Mouse (Mus musculus): Measurements from ENCODE around the gene Mink1.
"Not testable (repeated sequence)": the region's sequence is repeated elsewhere in the genome, so short reads cannot be mapped to it uniquely, and the experiment has no call there.

Mink1 gene

GRCm38 (mm10) chr11:70544496-70544895 lies 18.2 kb upstream of the Mink1 start:
- in situ Hi-C loops (cut with MboI; ENCODE audit: unreplicated experiment in 2 of 2), result loop anchor here (10.0 kb wide), 2 partner anchors 50 to 60 kb away; no protein-coding TSS in a partner anchor

DNA sequence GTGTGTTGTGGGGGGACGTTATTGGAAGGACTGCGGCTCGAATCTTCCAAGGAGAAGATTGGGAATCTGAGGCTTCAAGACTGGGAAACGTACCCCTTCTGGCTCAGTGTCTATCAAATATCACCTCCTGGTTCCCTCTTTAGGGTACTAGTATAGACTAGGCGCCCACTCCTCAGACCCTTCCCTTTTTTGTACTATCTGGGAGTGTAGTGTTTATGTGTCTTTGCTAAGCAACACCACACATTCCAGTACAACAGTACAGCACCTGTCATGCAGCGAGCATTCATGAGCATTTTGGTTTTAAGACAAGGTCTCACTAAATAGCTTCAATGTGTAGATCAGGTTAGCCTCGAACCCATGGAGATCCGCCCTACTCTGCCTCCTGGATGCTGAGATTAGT lies 11.2 kb upstream of the Mink1 start:
- in situ Hi-C loops (cut with MboI; ENCODE audit: unreplicated experiment in 2 of 2), result no loop called here

GRCm38 (mm10) chr11:70553940-70554339 lies 8.7 kb upstream of the Mink1 start:
- in situ Hi-C loops (cut with MboI; ENCODE audit: unreplicated experiment in 2 of 2), result no loop called here

GRCm38 (mm10) chr11:70557545-70557944 lies 5.1 kb upstream of the Mink1 start:
- in situ Hi-C loops (cut with MboI; ENCODE audit: unreplicated experiment in 2 of 2), result no loop called here

GRCm38 (mm10) chr11:70561937-70562286 lies 769 bp upstream of the Mink1 start:
- in situ Hi-C loops (cut with MboI; ENCODE audit: unreplicated experiment in 2 of 2), result no loop called here

- in situ Hi-C loops (cut with MboI; ENCODE audit: unreplicated experiment in 2 of 2), result no loop called here
Observed at GRCm38 (mm10) chr11:70562995-70563469, 351 bp downstream of the Mink1 start.

DNA sequence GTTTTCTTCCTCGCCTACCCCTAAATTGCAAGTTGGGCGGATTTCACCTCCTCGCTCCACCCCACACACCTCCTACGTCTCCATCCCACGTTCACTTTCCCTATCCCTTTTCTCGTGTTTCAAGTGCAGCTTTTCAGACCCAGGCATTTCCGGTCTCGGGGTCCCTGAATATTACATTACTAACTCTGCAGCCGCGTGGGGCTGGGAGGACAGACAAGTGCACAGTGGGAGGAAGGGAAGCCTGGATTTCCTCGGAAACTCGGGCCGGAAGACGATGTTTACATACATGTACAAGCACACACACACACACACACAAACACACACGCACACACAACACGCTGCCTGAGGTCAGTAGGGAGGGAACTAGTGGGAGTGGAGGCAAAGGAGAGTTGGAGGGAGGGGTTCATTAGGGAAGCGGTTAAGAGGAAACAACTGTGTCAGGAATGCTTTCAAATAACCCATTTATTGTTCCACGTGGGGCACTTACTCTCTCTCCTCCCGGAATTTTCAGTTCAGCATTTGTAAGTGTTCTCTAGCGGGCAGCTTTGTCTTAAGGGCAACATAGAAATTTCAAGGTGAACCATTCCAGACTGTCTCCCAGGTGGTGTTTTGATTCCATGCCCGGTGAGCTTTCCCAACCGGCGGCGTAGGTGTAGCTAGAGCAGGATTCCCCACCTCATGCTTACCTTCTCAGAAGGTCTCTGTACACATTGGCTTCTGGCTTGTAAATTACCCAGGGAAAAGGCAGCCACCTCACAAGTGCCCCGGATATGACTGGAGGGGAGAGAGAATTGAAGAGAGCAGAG lies 992 bp downstream of the Mink1 start:
- in situ Hi-C loops (cut with MboI; ENCODE audit: unreplicated experiment in 2 of 2), result no loop called here

DNA sequence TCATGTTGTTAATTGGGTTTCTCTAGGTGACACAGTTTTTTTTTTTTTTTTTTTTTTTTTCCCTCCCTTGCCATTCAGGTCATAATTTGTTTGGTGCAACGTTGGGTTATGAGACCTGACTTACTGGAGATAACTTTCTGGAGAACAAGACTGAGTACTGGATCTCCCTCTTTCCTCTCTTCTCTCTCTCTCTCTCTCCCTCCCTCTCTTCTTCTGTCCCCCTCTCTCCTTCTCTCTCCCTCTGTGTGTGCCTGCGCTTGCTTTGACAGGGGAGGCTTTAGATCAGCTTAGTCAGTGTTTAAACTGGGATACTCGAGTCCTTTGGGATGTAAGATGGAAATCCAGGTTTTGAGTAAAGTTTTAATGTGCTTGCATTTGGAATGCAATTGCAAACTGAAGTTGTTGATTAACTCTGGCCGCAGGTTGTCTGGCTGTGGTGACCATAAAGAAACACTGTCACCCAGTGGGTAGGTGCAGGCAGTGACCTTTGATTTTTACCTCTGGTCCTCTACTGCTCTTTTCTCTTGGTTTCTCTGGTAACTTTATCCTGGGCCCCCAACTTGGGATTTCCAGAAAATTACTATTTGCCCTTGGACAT lies 1.7 kb downstream of the Mink1 start:
- in situ Hi-C loops (cut with MboI; ENCODE audit: unreplicated experiment in 2 of 2), result no loop called here

GRCm38 (mm10) chr11:70566586-70566985 lies 3.9 kb downstream of the Mink1 start:
- in situ Hi-C loops (cut with MboI; ENCODE audit: unreplicated experiment in 2 of 2), result no loop called here

DNA sequence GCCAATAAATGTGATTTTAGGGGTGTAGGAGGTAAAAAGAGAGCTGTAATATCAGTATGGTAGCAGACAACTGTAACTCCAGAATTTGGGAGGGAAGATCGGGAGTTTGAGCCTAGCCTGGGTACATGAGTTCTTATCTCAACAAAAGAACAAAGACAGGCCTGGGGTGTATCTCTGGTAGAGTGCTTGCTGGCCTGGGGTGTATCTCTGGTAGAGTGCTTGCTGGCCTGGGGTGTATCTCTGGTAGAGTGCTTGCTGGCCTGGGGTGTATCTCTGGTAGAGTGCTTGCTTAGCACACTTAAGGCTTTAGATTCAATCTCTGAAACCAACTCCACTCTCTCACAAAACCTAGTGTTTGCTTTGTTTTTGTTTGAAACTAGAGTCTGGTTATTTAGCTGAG lies 7.9 kb downstream of the Mink1 start:
- in situ Hi-C loops (cut with MboI; ENCODE audit: unreplicated experiment in 2 of 2), result not testable (repeated sequence)

DNA sequence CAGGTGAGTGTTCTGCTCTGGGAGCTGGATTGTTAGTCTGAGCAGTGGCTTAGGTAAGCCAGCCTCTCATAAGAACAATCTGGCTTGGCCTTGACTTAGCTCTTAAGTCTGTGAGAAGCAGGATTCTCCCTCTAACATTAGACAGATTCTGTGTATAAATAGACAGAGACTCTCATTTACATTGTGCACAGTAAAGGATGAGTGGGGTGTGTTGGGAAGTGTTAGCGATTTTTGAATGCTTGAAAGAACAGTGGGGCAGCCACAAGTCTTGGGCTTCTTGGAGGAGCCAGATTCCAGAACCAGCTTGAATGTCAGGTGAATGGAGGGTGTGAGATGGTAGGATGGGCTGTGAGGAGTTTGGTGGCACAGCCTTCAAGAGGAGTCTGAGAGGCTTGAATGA lies 9.0 kb downstream of the Mink1 start:
- in situ Hi-C loops (cut with MboI; ENCODE audit: unreplicated experiment in 2 of 2), result no loop called here

DNA sequence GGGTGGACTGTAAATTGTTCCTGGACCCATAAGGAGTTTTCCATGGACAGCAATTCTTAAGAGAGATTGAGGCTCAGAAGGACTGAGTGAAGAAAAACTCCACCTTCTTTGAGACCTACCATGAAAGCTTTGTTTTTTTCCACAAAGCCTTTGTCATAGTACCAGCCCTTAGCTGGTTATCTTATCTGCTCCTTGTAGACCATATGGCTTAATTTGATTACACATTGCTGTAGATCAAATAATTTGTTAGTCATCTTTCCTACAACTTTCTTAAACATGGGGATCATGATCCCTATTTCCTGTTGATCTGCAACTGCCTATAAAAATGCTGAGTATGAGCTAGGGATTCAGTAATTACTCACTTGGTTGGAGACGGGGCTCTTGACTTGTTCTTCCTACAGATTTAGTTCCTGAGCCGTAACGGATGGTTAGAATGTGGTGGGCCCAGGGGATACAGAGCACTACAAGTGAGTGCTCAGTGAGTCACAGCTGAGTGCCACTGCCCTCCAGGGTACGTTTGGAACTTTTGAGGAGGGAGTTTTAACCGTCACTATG lies 9.7 kb downstream of the Mink1 start:
- in situ Hi-C loops (cut with MboI; ENCODE audit: unreplicated experiment in 2 of 2), result no loop called here

DNA sequence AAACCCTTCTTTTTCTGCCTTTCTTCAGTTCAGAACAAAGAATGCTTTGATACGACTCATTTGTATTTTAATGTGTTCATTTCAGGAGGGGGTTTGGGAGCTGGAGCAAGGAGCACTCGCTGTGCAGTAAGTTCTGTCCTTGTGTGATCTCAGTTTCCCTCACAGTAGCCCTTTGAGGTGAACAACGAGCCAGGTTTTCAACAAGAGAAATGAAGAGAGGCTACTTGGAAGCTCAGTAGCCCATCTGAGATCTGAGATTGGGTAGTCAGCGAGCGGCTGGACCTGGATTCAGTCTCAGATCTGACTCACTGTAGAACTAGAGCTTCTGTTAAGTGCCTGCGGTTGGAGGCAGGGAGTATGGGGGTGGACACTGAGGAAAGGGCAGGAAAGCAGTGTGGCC lies 11.2 kb downstream of the Mink1 start:
- in situ Hi-C loops (cut with MboI; ENCODE audit: unreplicated experiment in 2 of 2), result no loop called here

- in situ Hi-C loops (cut with MboI; ENCODE audit: unreplicated experiment in 2 of 2), result no loop called here
Observed at GRCm38 (mm10) chr11:70577201-70577600, 14.5 kb downstream of the Mink1 start.

DNA sequence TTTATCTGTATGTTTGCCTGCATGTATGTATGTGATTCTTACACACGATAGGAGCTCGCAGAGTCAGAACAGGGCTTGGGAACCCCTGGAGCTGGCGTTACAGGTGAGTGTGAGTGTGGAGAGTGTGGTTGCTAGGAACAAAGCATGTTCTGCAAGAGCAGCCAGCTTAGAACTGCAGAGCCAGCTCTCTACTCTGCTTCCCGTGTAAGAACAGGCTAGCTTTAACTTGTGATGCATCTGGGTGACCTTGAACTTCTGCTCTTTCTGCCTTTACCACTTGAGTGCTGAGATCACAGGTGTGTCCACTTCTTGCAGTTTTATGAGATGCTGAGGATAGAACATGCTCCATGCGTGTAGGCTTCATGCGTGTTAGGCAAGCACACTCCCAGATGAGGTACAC lies 16.3 kb downstream of the Mink1 start:
- in situ Hi-C loops (cut with MboI; ENCODE audit: unreplicated experiment in 2 of 2), result no loop called here

DNA sequence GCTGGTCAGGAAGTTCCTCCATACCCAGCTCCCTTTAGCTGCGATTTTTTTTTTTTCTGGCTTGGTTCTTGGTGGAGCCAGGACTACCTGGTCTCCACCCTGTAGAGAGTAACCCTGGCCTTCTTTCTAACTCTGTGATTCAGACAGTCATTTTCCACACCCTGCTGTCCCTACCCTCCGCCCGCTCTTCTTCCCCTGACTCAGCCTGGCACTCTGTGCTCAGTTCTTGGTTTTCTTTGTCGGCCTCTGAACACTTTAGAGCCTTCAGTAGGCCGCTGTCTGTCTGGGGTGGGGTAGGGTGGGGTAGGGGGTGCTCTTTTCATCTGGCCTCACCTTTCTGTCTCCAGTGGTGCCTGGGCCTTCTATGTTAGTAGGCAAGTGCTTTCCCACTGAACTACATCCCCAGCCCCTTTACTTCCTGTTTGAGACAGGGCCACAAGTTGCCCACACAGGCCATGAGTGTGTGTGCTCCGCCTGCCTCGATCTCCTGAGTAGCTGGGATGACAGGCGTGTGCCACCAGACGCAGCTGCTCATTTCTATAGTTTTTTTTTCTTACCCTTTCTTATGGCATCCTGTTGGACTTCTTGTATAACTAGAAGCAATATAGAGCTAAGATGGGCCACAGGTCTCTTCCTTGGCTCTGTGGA lies 17.2 kb downstream of the Mink1 start:
- in situ Hi-C loops (cut with MboI; ENCODE audit: unreplicated experiment in 2 of 2), result no loop called here

DNA sequence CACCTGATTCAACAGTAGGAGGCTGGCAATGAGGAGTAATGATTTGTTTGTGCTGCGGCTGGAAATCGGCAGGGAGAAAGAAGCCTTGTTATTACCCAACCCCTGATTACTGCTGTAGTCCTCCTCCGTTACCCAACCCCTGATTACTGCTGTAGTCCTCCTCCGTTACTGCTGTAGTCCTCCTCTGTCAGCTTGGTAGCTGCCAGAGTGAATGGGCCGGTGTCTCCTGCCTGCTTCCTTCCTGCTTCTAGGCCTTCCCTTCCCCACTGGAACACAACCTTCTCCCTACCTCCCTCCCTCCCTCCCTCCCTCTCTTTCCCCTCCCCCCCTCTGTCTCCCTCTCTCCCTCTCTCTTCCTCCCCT lies 17.7 kb downstream of the Mink1 start:
- in situ Hi-C loops (cut with MboI; ENCODE audit: unreplicated experiment in 2 of 2), result no loop called here

DNA sequence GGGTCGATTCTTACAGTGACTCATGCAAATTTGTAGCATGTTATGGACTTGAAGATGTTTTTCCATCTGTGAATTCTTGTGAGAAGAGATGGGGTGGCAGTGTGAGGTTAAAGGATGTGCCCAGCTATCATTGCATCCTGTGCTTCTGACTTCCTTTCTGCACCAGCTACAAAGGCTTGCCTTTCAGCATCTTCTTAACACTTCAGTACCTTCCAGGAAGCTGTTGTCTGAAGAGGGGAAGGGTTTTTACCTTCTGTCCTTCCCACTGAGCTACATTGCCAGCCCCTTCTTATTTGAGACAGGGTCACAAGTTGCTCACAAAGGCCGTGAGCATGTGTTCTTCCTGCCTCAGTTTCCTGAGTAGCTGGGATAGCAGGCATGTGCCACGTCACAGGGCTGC lies 18.2 kb downstream of the Mink1 start:
- in situ Hi-C loops (cut with MboI; ENCODE audit: unreplicated experiment in 2 of 2), result no loop called here

DNA sequence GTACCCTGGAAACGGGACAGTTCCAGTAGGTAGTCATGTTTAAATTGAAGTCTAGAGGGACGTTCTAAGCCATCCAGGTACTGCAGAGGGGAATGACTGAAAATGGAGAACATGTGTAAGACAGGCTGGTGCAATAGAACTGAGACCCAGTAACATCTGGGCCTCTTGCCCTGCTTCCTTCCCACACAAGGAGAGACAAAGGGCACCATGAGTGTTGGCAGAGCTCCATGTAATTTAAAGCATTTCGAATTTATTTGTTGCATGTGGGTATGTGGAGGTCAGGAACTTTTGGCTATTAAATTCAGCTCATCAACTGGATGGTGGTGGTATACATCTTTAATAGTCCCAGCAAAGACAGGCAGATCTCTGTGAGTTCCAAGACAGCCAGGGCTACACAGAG lies 19.5 kb downstream of the Mink1 start:
- in situ Hi-C loops (cut with MboI; ENCODE audit: unreplicated experiment in 2 of 2), result no loop called here

GRCm38 (mm10) chr11:70583022-70583714 lies 20.5 kb downstream of the Mink1 start:
- in situ Hi-C loops (cut with MboI; ENCODE audit: unreplicated experiment in 2 of 2), result no loop called here

DNA sequence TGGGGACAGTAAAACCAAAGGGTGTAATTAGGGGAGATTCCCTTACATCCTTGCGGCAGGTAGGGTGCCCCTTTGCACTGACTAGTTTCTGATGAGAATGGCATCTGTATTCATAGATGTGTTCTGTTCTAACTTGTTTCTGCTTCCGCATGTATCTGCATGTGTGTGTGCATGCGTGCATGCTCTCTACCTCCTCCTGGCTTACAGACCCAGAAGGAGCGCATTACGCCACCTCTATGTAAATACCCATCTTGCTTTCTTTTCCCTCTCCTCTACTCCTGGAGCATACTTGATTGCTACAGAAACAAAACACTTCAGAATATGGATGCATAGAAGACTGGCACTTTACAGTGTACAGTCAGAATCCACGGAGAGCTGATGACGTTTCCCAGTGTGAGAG lies 21.1 kb downstream of the Mink1 start:
- in situ Hi-C loops (cut with MboI; ENCODE audit: unreplicated experiment in 2 of 2), result no loop called here
